Mouse (Mus musculus): ENCODE measurements around the gene Lrrc38. TPM values are rescaled to one million over a fixed set of nuclear protein-coding genes. Genes with fewer than 3 reads are reported as not detected.
"Not testable (repeated sequence)": the region's sequence is repeated elsewhere in the genome, so short reads cannot be mapped to it uniquely, and the experiment has no call there.

Gene Lrrc38
- polyA plus RNA-seq, 1 experiment from 2014 or later = 0.31 TPM

- Histone ChIP-seq H3K9me3 (ENCODE audit: control insufficient read depth, low read length) (no peaks in the 10 kb centered on the region), H3K27ac (ENCODE audit: low read depth, low read length) (no peak overlapping the region), H3K4me1 (ENCODE audit: control insufficient read depth, insufficient read depth, low read length) (no peaks in the 10 kb centered on the region), H3K4me3 (ENCODE audit: low read depth, low read length) (no peak overlapping the region), H3K9ac (replicated peaks; ENCODE audit: low read depth, low read length) (no peak overlapping the region), H3K36me3 (ENCODE audit: control insufficient read depth, insufficient read depth, low read length) (no peaks in the 10 kb centered on the region), H3K27me3 (ENCODE audit: control insufficient read depth, insufficient read depth, low read length) (no peaks in the 10 kb centered on the region), H3K4me2 (ENCODE audit: low read depth, low read length) (no peak overlapping the region)
- 76% methylated on average over 7 of the region's 7 CpGs for WGBS
- ATAC-seq (ENCODE audit: low read depth) = no peak
These were observed 8.1 kb upstream of the Lrrc38 start for GRCm38 (mm10) chr4:143341470-143341869.

- not testable (repeated sequence) for H3K9me3 ChIP-seq (ENCODE audit: control insufficient read depth, low read length); H3K36me3 ChIP-seq (ENCODE audit: control insufficient read depth, insufficient read depth, low read length); H3K27ac ChIP-seq (ENCODE audit: low read depth, low read length); H3K9ac ChIP-seq (replicated peaks; ENCODE audit: low read depth, low read length); ATAC-seq (ENCODE audit: low read depth); H3K4me2 ChIP-seq (ENCODE audit: low read depth, low read length); H3K4me3 ChIP-seq (ENCODE audit: low read depth, low read length)
- 93% methylated on average over 5 of the region's 5 CpGs for WGBS
- H3K27me3 ChIP-seq (ENCODE audit: control insufficient read depth, insufficient read depth, low read length) = peaks cover 22% of the 10 kb centered on the region
- H3K4me1 ChIP-seq (ENCODE audit: control insufficient read depth, insufficient read depth, low read length) = peaks cover 12% of the 10 kb centered on the region; the same call in 1 of the 2 replicates
These were observed 4.1 kb upstream of the Lrrc38 start for GRCm38 (mm10) chr4:143345491-143345890.

GRCm38 (mm10) chr4:143348678-143349077 lies 879 bp upstream of the Lrrc38 start:
- H3K4me1 ChIP-seq (ENCODE audit: control insufficient read depth, insufficient read depth, low read length) = peaks cover 12% of the 10 kb centered on the region; the same call in 1 of the 2 replicates
- no peak for ATAC-seq (ENCODE audit: low read depth)
- no peak overlapping the region for H3K27ac ChIP-seq (ENCODE audit: low read depth, low read length)
- peaks cover 34% of the 10 kb centered on the region for H3K27me3 ChIP-seq (ENCODE audit: control insufficient read depth, insufficient read depth, low read length)
- H3K9me3 ChIP-seq (ENCODE audit: control insufficient read depth, low read length) = no peaks in the 10 kb centered on the region
- H3K4me2 ChIP-seq (ENCODE audit: low read depth, low read length) = no peak overlapping the region
- no peak overlapping the region for H3K9ac ChIP-seq (replicated peaks; ENCODE audit: low read depth, low read length)
- no peaks in the 10 kb centered on the region for H3K36me3 ChIP-seq (ENCODE audit: control insufficient read depth, insufficient read depth, low read length)
- WGBS = 38% methylated on average over 5 of the region's 5 CpGs
- no peak overlapping the region for H3K4me3 ChIP-seq (ENCODE audit: low read depth, low read length)

GRCm38 (mm10) chr4:143350047-143351015 lies 774 bp downstream of the Lrrc38 start:
- Histone ChIP-seq H3K9me3 (ENCODE audit: control insufficient read depth, low read length) (no peaks in the 10 kb centered on the region), H3K4me2 (ENCODE audit: low read depth, low read length) (peak overlapping the region; percentile 99), H3K27me3 (ENCODE audit: control insufficient read depth, insufficient read depth, low read length) (peaks cover 34% of the 10 kb centered on the region), H3K4me3 (ENCODE audit: low read depth, low read length) (peak overlapping the region; percentile 50), H3K27ac (ENCODE audit: low read depth, low read length) (no peak overlapping the region), H3K9ac (replicated peaks; ENCODE audit: low read depth, low read length) (peak overlapping the region; percentile 54), H3K4me1 (ENCODE audit: control insufficient read depth, insufficient read depth, low read length) (peaks cover 12% of the 10 kb centered on the region; the same call in 1 of the 2 replicates), H3K36me3 (ENCODE audit: control insufficient read depth, insufficient read depth, low read length) (no peaks in the 10 kb centered on the region)
- WGBS = 3% methylated on average over 72 of the region's 72 CpGs
- peak; percentile 64 for ATAC-seq (ENCODE audit: low read depth)

GRCm38 (mm10) chr4:143352301-143352700 lies 2.7 kb downstream of the Lrrc38 start:
- no peak overlapping the region for H3K4me2 ChIP-seq (ENCODE audit: low read depth, low read length)
- peaks cover 34% of the 10 kb centered on the region for H3K27me3 ChIP-seq (ENCODE audit: control insufficient read depth, insufficient read depth, low read length)
- 76% methylated on average over 4 of the region's 4 CpGs for WGBS
- no peaks in the 10 kb centered on the region for H3K9me3 ChIP-seq (ENCODE audit: control insufficient read depth, low read length)
- no peaks in the 10 kb centered on the region for H3K36me3 ChIP-seq (ENCODE audit: control insufficient read depth, insufficient read depth, low read length)
- no peak for ATAC-seq (ENCODE audit: low read depth)
- peaks cover 12% of the 10 kb centered on the region; the same call in 1 of the 2 replicates for H3K4me1 ChIP-seq (ENCODE audit: control insufficient read depth, insufficient read depth, low read length)
- H3K9ac ChIP-seq (replicated peaks; ENCODE audit: low read depth, low read length) = no peak overlapping the region
- no peak overlapping the region for H3K27ac ChIP-seq (ENCODE audit: low read depth, low read length)
- H3K4me3 ChIP-seq (ENCODE audit: low read depth, low read length) = no peak overlapping the region

- no peaks in the 10 kb centered on the region for H3K27me3 ChIP-seq (ENCODE audit: control insufficient read depth, insufficient read depth, low read length)
- WGBS = 44% methylated on average over 10 of the region's 10 CpGs
- no peaks in the 10 kb centered on the region for H3K9me3 ChIP-seq (ENCODE audit: control insufficient read depth, low read length)
- no peak for ATAC-seq (ENCODE audit: low read depth)
- no peak overlapping the region for H3K9ac ChIP-seq (replicated peaks; ENCODE audit: low read depth, low read length)
- H3K4me2 ChIP-seq (ENCODE audit: low read depth, low read length) = no peak overlapping the region
- H3K4me3 ChIP-seq (ENCODE audit: low read depth, low read length) = no peak overlapping the region
- no peak overlapping the region for H3K27ac ChIP-seq (ENCODE audit: low read depth, low read length)
- no peaks in the 10 kb centered on the region for H3K36me3 ChIP-seq (ENCODE audit: control insufficient read depth, insufficient read depth, low read length)
- no peaks in the 10 kb centered on the region for H3K4me1 ChIP-seq (ENCODE audit: control insufficient read depth, insufficient read depth, low read length)
These were observed 12.0 kb downstream of the Lrrc38 start for GRCm38 (mm10) chr4:143361520-143361919.

GRCm38 (mm10) chr4:143366415-143367041 lies 17.0 kb downstream of the Lrrc38 start:
- H3K27ac ChIP-seq (ENCODE audit: low read depth, low read length) = no peak overlapping the region
- WGBS = 29% methylated on average over 15 of the region's 15 CpGs
- no peak overlapping the region for H3K4me2 ChIP-seq (ENCODE audit: low read depth, low read length)
- H3K9ac ChIP-seq (replicated peaks; ENCODE audit: low read depth, low read length) = no peak overlapping the region
- H3K27me3 ChIP-seq (ENCODE audit: control insufficient read depth, insufficient read depth, low read length) = no peaks in the 10 kb centered on the region
- H3K36me3 ChIP-seq (ENCODE audit: control insufficient read depth, insufficient read depth, low read length) = no peaks in the 10 kb centered on the region
- no peak for ATAC-seq (ENCODE audit: low read depth)
- H3K4me3 ChIP-seq (ENCODE audit: low read depth, low read length) = no peak overlapping the region
- no peaks in the 10 kb centered on the region for H3K9me3 ChIP-seq (ENCODE audit: control insufficient read depth, low read length)
- H3K4me1 ChIP-seq (ENCODE audit: control insufficient read depth, insufficient read depth, low read length) = no peaks in the 10 kb centered on the region

GRCm38 (mm10) chr4:143379480-143379879 lies 29.9 kb downstream of the Lrrc38 start:
- H3K9me3 ChIP-seq (ENCODE audit: control insufficient read depth, low read length) = no peaks in the 10 kb centered on the region
- peak overlapping the region; percentile 39; the same call in 1 of the 2 replicates for H3K27ac ChIP-seq (ENCODE audit: low read depth, low read length)
- no peaks in the 10 kb centered on the region for H3K36me3 ChIP-seq (ENCODE audit: control insufficient read depth, insufficient read depth, low read length)
- 9% methylated on average over 7 of the region's 7 CpGs for WGBS
- no peaks in the 10 kb centered on the region for H3K27me3 ChIP-seq (ENCODE audit: control insufficient read depth, insufficient read depth, low read length)
- H3K4me3 ChIP-seq (ENCODE audit: low read depth, low read length) = no peak overlapping the region
- ATAC-seq (ENCODE audit: low read depth) = peak; percentile 52; the same call in 1 of the 2 replicates
- peak overlapping the region; percentile 20; the same call in 1 of the 2 replicates for H3K4me2 ChIP-seq (ENCODE audit: low read depth, low read length)
- peaks cover 9% of the 10 kb centered on the region; the same call in 1 of the 2 replicates for H3K4me1 ChIP-seq (ENCODE audit: control insufficient read depth, insufficient read depth, low read length)
- no peak overlapping the region for H3K9ac ChIP-seq (replicated peaks; ENCODE audit: low read depth, low read length)
